Mouse (Mus musculus): ENCODE measurements around the gene Cntn5.
A peak's percentile ranks its signal among the peaks of the same experiment; 100 is the strongest.

Gene Cntn5

GRCm38 (mm10) chr9:9882779-9883383 is 1021.7 kb downstream of the Cntn5 start:
- no peak for DNase-seq

GRCm38 (mm10) chr9:9872112-9873035 is 1032.2 kb downstream of the Cntn5 start:
- DNase-seq = no peak

GRCm38 (mm10) chr9:9860631-9861030 is 1043.9 kb downstream of the Cntn5 start:
- no peak for DNase-seq

GRCm38 (mm10) chr9:9859323-9859722 is 1045.3 kb downstream of the Cntn5 start:
- no peak for DNase-seq

GRCm38 (mm10) chr9:9854791-9855190 is 1049.8 kb downstream of the Cntn5 start:
- no peak for DNase-seq

GRCm38 (mm10) chr9:9830231-9830630 is 1074.3 kb downstream of the Cntn5 start:
- no peak for DNase-seq

- DNase-seq = no peak
These were observed 1084.6 kb downstream of the Cntn5 start for GRCm38 (mm10) chr9:9819963-9820362.

- no peak for DNase-seq
These were observed 1087.1 kb downstream of the Cntn5 start for GRCm38 (mm10) chr9:9817477-9817876.

GRCm38 (mm10) chr9:9799546-9799945 is 1105.0 kb downstream of the Cntn5 start:
- no peak for DNase-seq

- no peak for DNase-seq
These were observed 1120.9 kb downstream of the Cntn5 start for GRCm38 (mm10) chr9:9783680-9784079.

- DNase-seq = no peak
These were observed 1123.3 kb downstream of the Cntn5 start for GRCm38 (mm10) chr9:9781157-9781884.

GRCm38 (mm10) chr9:9779646-9780045 is 1124.9 kb downstream of the Cntn5 start:
- no peak for DNase-seq

GRCm38 (mm10) chr9:9770777-9771176 is 1133.8 kb downstream of the Cntn5 start:
- DNase-seq = no peak

- no peak for DNase-seq
These were observed 1134.9 kb downstream of the Cntn5 start for GRCm38 (mm10) chr9:9769659-9770058.

- DNase-seq = no peak
These were observed 1186.4 kb downstream of the Cntn5 start for GRCm38 (mm10) chr9:9718145-9718544.

- DNase-seq = no peak
These were observed 1195.9 kb downstream of the Cntn5 start for GRCm38 (mm10) chr9:9708671-9709070.

GRCm38 (mm10) chr9:9707766-9708165 is 1196.8 kb downstream of the Cntn5 start:
- DNase-seq = peak; percentile 12

- no peak for DNase-seq
These were observed 1199.4 kb downstream of the Cntn5 start for GRCm38 (mm10) chr9:9705180-9705579.

- DNase-seq = no peak
These were observed 1207.9 kb downstream of the Cntn5 start for GRCm38 (mm10) chr9:9696636-9697035.

GRCm38 (mm10) chr9:9682348-9682884 is 1222.2 kb downstream of the Cntn5 start:
- DNase-seq = no peak

- DNase-seq = peak; percentile 5
These were observed 1228.5 kb downstream of the Cntn5 start for GRCm38 (mm10) chr9:9676078-9676477.

GRCm38 (mm10) chr9:9674531-9674930 is 1230.0 kb downstream of the Cntn5 start:
- DNase-seq = no peak
